Mouse (Mus musculus): ENCODE data around the gene Gsta2.
"Not testable (repeated sequence)": the region's sequence is repeated elsewhere in the genome, so short reads cannot be mapped to it uniquely, and the experiment has no call there.

Gsta2 gene

DNA sequence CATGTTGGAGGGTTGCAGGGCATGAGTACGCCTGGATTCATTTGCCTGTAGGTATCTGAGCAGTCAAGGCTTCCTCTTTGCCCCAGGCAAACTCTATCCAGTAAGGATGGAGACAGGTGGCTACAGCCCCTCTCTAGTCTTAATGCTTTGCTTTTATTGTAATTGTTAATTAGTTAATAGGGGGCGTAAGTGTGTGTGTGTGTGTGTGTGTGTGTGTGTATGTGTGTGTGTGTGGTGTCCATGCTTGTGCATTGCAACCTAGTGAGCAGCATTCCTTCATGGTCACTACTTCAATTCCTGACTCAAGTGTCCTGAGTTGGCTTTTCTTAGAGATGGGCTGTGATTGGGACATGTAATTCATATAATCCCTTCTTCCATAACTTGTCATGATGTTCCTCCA, 40.9 kb downstream of the Gsta2 start, which contains the start of gene Omt2a:
Omt2a (minus strand) TSS at position 101 of the 400 bp plus-strand sequence.
- no peak for DNase-seq (ENCODE audit: low read depth in 2 of 2, low spot score in 2 of 2)

DNA sequence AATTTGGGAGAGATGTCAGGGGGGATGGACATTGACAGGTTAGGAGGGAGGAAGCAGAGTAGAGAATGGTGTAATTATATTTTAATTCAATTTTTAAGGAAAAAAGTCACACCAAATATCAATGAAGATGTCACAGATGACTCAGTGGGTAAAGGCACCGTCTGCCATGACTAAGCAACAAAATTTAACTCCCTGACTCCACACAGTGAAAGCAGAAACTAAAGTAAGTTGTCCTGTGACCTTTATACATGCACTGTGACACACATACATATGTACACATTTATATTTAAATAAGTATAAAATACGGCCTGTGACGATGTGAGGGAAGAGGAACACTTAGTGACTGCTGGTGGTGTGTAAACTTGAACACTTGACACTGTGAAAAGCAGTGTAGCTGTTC, 47.5 kb downstream of the Gsta2 start:
- DNase-seq (ENCODE audit: low read depth in 2 of 2, low spot score in 2 of 2) = not testable (repeated sequence)

DNA sequence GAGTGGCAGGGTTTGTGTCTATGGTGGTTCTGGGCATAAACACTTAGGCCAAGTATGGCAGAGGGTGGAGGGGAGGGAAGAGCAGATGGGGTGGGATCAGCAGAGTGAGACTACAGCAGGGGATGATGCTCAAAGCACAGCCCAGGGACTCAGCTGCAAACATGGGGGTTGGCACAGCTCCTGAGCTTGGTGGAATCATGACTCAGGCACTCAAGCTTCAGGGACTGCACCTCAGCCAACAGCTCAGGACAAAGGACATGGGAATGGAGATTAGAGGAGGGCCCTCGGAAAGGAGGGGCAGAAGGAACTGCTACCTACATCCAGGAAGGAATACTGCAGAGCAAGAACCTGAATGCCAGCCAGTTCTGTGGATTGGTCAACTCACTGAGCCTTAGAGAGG, 56.4 kb downstream of the Gsta2 start:
- not testable (repeated sequence) for DNase-seq (ENCODE audit: low read depth in 2 of 2, low spot score in 2 of 2)

DNA sequence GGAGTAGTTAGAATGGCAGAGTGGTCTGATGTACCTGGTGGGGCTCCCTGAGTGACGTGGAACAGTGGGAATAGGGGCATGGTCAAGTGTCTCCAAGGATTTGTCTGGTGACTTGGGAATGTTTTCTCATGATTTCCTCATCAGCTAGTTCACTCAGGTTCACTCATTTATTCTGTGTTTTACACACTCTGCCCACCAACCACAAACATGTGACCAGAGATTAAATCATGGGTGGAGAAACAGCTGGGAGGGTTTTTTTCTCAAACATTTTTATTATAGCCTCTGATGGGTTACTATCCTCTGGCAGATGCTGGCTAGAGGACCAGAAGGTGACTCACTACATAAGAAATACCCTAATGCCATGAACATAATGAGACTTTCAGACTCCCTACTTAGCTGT, 57.4 kb downstream of the Gsta2 start:
- no peak for DNase-seq (ENCODE audit: low read depth in 2 of 2, low spot score in 2 of 2)

DNA sequence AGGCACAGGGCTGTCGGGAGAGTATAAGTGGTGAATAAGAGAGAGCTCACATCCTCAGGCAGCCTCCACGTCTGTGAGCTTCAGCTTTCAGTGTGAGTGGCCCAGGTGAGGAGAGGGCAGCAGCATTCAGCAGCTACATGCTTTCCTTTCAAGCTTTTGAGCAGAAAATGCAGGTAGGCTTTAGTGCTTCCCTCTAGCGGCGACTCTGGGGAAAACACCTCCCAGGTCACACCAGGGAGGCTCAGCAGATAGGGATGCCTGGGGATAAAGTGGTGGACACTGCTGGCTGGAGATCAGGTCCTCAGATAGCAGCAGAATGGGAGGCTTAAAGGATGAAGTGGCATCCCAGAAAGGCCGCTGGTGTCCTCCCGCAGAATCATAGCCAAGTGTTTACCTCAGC, 59.5 kb downstream of the Gsta2 start:
- peak in 1 of 2 experiments; percentile 6 for DNase-seq (ENCODE audit: low read depth in 2 of 2, low spot score in 2 of 2)

DNA sequence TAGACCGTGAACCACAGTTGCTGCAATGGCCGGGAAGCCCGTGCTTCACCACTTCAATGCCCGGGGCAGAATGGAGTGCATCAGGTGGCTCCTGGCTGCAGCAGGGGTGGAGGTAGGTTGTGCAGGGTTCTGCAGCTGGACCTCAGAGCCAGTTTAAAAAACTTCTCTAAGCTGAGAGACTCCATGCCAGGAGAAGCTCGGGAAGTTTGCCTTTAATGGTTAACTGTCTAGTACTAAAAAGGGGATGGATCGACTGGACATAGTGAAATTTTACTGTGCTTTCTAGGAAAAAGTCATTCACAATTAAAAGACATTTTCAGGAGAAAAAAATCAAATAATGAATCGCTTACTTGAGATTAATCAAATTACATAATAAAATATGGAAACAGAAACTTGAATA, 60.8 kb downstream of the Gsta2 start:
- DNase-seq (ENCODE audit: low read depth in 2 of 2, low spot score in 2 of 2) = not testable (repeated sequence)

DNA sequence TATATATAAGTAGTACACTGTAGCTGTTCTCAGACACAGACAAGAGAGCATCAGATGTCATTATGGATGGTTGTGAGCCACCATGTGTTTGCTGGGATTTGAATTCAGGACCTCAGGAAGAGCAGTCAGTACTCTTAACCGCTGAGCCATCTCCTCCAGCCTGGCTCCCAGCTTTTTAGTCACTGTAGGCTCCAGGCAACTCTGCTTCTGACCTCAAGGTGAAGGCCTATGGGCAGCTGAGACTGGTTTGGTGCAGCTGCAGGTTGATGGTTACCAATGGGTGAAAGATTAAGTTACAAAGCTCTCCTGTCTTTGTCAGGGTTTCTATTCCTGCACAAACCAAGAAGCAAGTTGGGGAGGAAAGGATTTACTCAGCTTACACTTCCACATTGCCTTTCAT, 61.9 kb downstream of the Gsta2 start:
- not testable (repeated sequence) for DNase-seq (ENCODE audit: low read depth in 2 of 2, low spot score in 2 of 2)

DNA sequence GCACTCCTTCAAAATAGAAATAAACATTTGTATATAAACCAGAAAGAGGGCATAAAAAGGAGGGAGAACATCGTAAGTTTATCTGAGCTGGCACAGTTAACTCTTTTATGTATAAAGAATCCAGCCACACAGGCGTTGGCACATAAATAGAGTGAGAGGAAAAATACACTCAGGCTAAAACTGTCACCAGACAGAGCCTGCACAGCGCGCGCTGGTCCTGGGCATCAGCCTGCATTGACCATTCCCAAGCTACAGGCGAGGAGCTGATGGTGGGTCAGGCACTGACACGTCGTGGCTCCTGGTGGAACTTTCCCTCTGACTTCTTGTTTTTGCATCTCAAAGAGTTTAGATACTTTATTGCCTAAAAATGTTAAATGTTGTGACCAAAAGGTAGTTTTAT, 63.1 kb downstream of the Gsta2 start:
- not testable (repeated sequence) for DNase-seq (ENCODE audit: low read depth in 2 of 2, low spot score in 2 of 2)

DNA sequence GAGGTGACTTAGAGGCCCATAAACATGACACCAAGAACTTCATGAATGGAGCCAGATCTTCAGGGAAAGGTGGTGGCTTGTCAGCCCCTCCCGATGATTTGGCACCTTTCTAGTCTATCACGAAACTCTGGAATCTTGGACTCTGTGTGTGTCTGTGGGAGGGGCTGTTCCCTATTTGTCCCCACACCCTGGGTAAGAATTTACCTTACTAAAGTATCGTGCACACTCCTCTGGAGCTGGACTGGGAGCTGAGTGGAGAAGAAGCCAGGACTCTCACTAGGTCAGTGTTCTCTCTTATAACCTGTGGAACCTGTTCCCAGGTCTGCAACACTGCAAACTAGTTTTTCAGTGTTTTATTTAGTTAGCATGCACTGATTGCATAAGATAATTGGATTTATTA, 65.9 kb downstream of the Gsta2 start, which contains the start of gene Gm10639:
Gm10639 (plus strand) TSS at position 201 of the 400 bp plus-strand sequence.
- not testable (repeated sequence) for DNase-seq (ENCODE audit: low read depth in 2 of 2, low spot score in 2 of 2)

DNA sequence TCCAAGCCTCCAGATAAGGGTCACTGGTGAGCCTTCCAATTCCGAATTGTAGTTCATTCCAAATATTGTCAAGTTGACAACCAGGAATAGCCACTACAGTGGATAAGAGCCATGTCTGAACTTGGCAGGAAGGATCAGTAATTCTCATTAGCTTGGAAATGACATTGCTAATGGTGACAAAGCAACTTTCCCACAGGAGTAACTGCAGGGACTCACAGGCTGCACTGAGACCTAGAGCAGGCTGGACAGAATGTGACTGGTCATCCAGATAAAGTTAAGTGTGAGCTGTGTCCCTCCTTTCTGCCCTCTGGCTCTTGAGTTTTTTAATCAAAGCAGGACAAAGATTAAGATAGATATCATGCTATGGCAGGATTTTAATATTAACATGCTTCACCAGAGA, 66.5 kb downstream of the Gsta2 start:
- not testable (repeated sequence) for DNase-seq (ENCODE audit: low read depth in 2 of 2, low spot score in 2 of 2)

DNA sequence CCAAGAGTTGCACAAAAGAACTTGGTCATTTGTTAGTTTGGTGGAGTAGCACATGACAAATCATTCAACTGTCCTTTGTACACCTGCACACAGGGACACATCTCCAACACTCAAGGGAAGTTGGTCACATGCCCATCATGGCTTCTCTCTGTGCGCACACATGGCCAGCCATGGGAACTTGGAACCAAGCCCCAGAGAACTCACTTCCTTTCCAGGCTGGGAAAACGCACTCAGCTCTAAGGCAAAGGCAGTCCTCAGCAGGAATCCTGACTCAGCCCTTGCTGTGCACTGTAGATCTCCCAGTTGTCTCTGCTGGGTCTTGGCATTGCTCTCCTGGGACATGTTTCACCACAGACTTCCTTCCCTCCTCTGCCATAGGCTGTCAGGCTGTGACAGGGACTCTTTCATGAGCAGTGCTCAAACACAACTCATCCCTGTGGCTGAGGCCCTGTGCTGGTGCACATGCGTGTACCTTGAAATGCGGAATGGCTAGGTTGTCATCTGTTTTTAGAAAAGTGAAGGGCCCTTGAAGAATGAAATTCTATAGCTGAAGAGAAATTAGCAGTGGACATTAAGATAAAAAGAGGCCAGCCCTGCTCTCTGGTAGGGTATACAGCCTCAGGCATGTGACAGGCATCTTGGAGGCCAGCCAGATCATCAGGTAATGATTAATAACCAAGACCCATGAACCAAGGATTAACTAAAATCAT, 73.4 kb downstream of the Gsta2 start:
- not testable (repeated sequence) for DNase-seq (ENCODE audit: low read depth in 2 of 2, low spot score in 2 of 2)

Measured in CD8-positive naive resting alpha-beta T cell, adult 2 months (primary cell).